Mouse (Mus musculus) urinary bladder, adult 18-20 months (tissue): ENCODE measurements around the gene Ccdc40.
"Not testable (repeated sequence)": the region's sequence is repeated elsewhere in the genome, so short reads cannot be mapped to it uniquely, and the experiment has no call there.

Source experiments
- DNase-seq, 2 experiments: peaks; one replicate each; pipeline ENCODE4 v3.0.0; 2022; ENCODE audit warnings: low spot score in 2 of 2, mixed read lengths in 2 of 2

The Ccdc40 gene

DNA sequence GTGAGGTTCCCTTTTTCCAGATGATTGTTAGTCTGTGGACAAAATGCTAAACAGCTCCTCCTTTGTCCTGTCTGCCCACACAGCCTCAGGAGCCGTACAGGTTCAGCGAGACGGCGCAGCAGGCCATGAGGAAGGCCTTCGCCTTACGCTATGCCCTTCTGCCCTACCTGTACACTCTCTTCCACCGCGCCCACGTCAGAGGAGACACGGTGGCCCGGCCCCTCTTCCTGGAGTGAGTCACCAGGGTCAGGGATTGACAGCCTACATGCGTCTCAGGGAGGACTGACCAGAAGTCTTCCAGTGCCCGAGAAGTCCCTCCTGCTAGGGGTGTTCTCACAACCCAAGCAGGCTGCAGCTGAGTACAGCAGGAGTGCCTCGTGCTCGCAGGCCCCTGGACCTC lies 52.7 kb downstream of the Ccdc40 start:
- DNase-seq, result peak in 1 of 2 experiments; percentile 57

DNA sequence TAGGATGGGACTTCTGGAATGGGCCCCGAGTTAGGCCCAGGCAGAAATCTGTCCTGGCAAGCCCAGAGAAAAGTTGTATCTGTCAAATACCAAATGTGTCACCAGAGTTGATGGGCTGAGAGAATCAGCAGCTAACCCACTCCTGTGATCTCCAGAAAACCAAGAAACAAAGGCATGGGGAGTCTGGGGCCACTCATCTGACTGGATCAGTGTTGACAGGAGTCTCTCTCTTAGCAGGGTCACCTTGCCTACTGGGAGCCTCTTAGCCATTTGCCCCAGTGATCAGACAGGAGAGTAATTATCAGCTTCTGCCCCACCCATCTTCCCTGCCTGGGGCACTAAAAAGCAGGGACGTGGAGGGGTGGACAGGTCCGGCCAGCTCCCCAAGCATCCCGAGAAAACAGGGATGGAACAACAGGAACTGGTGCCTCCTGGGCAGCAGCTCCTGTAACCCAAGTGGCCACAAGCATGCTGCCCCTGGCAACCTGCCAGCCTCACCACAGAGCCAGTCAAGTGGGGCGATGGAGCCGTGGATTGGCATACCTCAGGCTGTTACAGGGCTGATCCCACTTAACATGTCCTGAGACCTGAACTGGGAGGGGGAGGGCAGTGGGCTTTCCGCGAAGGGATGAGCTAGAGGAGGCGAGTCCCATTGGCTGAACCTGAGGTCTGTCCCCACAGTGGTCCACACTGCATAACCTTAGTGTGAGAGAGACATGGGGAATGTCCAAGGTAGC lies 57.6 kb downstream of the Ccdc40 start:
- DNase-seq, result no peak

DNA sequence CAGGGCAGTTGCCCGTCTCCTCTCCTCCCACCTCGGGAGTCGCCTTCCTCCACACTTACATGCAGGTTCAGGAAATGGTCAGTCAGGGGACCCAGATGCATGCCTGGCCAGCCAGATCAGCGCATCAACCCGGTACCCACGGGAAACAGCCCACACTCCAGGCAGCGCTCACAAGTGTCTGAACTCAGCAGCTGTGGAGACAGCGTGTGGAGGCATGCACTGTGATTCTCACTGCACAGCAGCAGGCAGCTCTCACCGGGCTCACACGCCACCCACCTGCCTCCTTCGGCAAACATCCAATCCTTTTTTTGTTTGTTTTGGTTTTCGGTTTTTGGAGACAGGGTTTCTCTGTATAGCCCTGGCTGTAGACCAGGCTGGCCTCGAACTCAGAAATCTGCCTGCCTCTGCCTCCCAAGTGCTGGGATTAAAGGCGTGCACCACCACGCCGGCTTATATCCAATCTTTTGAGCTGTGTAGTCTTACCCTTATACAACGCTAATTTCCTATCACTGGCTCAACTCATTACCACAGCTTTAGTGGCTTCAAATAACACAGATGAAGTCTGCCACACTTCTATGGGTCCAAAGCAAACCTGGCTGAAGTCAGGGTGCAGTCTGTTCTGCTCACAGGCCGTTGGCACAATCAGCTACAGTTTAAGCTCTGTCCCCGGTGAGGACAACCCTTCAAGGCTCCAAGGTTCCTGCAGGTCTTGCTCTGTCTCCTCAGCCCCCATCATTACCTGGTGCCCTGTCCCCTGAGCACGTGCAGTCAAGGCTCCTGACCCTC lies 59.0 kb downstream of the Ccdc40 start:
- no peak for DNase-seq

DNA sequence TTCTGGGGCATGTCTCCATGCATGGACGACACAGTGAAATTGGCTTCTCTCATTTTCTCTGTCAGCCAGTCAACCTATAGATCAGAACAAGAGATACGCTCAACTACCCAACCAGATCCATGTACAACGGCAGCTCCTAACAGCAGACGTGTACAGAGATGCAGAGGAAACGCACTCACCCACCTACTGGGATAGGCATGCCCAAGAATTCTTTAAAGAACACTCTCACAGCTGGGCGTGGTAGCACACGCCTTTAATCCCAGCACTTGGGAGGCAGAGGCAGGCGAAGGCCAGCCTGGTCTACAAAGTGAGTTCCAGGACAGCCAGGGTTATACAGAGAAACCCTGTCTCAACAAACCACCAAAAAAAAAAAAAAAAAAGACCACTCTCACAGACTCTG lies 64.5 kb downstream of the Ccdc40 start:
- DNase-seq, result not testable (repeated sequence)

DNA sequence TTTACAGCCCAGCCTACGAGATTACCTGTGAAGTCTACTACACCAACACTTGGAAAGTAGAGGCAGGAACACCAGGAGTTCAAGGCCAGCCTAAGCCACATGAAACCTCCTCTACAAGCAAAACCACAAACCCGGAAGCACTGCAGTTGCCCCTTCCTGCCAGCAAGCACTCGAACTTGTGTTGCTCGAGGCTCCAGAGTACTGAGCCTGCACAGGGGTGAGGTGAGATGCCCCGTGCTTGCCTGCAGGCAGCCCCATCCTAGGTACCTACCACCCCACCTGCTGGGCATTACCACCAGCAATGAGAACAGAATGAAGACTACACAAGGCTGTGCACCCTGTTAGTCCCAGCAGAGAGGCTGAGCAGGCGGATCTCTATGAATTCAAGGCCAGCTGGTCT lies 69.6 kb downstream of the Ccdc40 start:
- DNase-seq, result no peak

DNA sequence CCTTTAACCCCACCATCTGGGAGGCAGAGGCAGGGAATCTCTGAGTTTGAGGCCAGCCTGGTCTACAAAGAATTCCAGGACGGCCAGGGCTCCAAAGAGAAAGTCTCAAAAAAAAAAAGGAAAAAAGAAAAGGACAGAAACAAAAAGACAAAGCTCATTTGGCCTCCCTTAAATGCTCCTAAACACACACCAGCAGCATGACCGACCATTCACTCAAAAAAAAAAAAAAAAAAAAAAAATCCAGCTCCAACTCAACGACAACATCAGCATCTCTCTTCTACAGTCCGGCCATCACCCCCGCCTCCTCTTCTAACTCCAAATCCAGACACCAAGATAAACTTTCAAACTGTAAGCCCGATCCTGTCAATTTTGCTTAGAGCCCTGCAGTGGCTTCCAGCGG lies 70.5 kb downstream of the Ccdc40 start:
- DNase-seq, result no peak

DNA sequence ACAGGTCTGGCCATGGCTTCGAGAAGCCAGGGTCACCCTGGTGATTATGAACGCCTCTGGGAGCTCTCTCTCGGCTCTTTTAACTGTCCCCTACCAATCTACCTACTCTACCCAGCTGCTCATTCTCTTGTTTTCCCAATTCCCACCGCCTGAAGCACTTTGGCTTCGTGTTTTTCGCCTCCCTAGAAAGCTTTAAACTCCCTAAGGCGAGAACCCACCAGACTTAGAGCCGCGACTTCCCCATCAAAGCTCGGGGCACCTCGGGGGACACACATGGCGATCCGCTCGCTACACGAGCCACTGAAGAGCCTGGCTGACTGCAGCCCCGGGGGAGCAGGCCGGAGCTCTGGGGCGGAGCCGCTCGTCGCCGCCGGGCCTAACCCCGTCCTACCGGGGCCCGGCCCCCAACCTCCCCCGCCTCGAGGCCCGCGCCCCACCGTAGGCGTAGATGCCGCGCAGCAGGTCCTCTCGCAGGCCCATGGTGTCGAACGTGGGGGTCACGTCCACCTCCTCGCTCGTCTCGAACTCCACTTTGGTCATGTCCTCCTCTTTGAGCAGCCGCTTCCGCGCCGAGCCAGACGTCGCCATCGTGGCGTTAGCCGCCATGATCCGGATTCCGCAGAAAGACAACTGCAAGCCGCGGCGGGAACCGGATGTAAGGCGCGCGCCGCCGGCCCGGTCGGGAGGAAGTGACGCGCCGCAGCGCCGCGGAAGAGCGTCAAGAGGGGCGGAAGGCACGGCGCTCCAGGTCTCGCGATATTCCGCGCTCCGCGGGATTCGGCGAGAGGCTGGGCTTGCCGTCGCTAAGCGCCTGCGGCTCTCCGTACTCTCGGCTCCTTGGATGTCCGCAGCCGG lies 71.2 kb downstream of the Ccdc40 start, which contains the start of gene Eif4a3:
Gene Eif4a3, minus strand, starts transcription at position 699 of the 855 bp plus-strand sequence.
- peak; percentile 91 to 95 for DNase-seq

DNA sequence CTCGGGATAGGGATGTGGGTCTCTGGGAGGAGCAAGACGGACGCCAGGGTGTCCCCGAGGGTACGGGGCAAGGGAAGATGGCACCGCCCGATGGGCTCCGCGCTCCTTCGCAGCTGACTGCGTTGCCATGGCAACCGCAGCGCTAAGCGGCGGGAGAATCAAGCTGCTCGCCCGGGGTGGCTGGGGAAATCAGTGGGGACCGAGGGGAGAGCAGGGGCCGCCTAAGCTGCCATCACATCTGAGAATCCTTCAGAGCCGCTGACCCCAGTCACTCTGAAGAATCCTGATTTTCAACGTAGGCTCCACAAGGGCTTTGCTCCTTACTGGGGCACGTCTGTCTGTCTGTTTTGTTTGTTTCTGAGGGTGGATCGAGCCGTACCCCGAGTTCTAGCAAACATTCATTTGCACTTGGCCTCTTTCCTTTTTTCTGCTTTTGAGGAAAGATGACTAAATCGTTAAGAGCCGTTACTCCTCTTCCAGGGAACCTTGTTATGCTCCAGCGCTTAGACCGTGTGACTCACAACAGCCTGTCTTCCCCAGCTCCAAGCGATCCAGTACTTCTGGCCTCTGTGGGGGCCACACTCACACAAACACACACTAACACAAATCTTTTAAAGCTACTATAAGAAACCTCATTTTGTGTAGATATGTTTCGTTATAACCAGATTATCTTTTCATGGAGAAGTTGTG lies 72.0 kb downstream of the Ccdc40 start:
- no peak for DNase-seq

DNA sequence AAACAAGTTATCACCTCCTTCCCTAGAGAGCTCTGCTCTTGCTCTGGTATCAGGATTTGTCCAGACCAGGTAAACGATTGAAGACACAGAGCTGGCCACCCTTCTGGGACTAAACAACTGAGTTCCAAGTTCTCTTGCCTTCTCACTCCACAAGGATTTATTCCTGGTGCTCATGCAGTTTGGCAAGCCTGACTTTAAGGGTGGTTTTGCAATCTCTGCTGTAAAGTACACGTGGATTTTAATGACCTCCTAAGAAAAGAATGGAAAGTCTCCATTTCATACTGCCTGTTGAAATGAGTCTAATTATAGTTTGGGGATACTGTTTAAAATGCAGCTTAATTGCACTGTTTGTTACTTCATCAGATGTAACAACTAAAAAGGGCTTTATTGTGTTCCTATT lies 72.6 kb downstream of the Ccdc40 start:
- no peak for DNase-seq

DNA sequence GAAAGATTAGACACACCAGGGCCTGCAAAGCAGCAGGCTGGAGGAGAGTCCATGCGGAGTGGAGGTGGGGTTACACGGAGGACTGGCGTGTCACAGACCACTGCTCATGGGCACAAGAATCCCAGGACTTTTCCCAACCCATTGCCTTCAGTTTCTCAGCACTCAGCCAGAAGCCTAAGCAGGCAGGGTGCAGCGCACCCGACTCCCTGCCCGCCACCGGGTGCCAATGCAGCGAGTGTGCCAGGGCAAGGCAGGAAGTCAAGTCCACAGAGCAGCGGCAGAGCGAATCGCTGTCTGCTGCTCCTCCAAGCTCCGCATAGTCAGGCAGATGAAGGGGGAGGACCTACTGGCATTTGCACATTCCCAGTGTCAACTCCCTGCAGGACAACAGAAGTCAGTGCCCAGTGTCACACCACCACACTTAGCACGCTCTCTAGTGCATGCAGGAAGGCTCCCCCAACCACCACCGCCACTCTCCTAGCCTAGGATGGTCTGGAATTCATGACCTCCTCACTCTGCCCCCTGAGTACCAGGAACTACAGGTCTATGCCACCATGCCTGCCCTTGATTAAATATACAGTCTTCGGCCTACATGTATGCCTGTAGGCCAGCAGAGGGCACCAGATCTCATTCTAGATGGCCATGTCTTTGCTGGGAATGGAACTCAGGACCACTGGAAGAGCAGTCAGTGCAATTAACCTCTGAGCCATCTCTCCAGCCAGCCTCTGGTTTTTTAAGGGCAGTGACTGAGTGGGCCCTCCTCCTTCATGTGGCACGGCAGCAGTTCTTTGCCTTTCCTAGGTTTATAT lies 76.7 kb downstream of the Ccdc40 start:
- DNase-seq, result no peak

DNA sequence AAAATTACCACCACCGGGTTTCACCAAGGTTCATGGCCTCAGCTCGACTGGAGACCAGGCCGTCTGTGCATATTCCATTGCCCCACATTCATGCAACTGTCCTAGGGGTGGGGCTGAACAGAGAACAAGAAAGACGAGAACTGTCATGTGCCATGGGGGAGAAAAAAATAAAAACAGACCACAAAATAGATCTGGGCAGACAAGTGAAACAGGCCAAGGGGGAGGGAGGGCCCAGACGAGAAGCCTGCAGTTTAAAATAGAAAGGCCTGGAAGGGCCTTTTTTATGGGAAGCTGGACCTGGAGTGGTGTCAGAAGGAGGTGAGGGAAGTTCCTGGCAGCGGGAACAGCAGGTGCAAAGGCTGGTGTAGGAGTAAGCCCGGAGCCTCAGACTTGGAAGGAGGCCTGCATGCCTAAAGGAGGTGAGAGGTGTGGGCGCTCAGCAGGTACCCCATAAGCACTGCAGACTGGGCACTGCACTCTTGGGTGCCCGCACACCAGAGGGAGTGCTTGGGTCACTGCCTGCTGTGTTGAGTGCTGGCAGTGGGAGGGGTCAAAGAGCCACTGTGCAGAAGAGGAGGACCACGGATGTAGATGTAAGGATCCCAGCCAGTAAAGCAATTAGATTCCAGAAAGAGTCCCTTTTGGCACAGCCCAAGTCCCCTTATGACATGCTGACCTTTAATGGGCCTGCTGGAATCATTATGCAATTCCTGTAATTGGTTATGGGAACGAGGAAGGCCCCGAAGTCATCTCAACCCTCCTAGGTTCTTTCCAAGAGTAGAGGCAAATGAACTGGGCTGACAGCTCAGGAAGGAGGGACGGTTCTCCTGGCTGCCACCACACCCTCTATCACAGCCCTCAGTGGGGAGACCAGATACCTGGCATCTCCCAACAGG lies 78.6 kb downstream of the Ccdc40 start:
- peak in 1 of 2 experiments; percentile 23 for DNase-seq

DNA sequence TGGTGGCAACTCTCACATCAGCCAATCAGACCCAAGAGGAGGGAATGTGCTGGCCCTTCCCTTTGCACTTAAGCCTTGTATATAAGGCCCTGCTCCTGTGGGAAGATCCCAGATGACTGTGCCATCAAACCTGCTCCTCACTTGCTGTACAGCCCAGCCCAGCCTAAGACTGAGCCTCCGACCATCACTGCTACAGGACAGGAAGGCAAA lies 79.2 kb downstream of the Ccdc40 start, which contains the start of gene Card14:
Gene Card14, plus strand, starts transcription at position 111 of the 210 bp plus-strand sequence.
- no peak for DNase-seq

DNA sequence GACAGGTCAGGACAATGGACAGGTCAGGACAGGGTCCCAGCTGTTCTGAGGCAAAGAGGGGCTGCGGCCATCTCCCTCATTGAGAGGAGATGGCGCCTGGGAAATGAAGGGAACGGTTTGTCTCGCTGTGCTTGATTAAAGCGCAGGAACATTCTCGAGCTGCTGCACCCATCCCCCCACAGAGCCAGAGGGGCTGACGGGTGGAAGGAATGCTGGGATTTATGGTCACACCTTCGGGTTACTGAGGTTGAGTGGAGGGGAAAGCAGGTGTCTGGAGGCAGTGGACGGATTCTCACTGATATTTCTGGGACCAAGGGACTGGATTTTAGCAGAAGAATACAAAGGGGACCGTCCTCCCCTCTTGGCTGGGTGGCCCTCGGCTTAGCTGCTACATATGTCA lies 79.5 kb downstream of the Ccdc40 start:
- DNase-seq, result no peak

DNA sequence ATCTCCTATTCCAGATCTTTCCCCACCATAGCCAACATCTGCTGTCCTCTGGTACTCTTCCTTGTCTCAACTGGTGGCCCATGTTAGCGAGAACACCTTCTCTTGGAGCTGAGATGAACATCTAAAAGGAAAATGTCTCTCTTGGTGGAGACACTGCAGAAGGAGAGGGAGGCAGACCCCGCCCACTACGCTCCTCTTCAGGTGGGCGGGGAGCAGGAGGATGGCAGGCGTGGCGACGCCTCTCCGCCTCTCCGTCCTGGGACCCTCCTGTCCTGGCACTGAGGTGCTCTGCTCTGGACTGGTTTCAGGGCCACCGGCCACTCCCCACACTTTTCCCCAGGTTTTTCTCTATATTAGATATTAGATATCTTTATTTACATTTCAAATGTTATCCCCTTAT lies 82.2 kb downstream of the Ccdc40 start:
- no peak for DNase-seq

DNA sequence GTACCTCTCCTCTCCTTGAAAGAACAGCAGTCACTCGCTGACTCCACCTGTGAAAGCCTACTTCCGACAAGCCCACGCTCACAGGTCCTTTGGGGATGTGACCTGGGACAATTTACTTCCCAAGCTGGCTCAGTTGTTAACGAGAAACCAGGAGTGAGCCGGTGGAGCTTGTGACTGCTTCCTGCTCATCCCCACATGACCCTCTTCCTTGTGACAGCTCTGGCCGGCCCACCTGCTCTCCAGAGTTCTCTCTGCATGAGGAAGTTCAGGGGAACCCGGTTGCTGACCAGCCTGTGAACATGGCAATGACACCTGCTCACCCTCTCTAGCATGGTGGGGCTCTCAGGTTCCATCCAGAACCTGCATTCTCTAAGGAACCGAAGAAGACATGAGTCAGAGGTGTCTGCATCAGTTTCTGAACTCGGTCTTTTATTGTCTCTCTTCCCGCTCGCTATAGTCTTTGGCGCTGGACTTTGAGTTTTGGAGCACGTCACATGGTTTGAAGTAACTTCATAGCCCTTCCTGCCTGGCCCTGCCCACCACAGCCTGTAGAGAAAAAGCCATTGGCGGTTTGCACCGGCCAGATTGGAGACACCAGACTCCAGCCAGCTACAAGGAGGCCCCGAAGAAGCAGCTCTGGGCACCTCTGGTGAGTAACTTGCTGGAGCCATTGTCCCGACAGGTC lies 86.0 kb downstream of the Ccdc40 start:
- DNase-seq, result no peak
